Mouse (Mus musculus) activated CD4-positive, CD25-positive, alpha-beta regulatory T cell, adult 9 weeks (primary cell): Measurements from ENCODE around the gene Olfr23. TPM values are rescaled to one million over a fixed set of nuclear protein-coding genes. Genes with fewer than 3 reads are reported as not detected.

Experiments
- polyA plus RNA-seq: library from polyadenylated mRNA; unstranded; fragments of 100-300 nt; shearing (Covaris generic); gene quantifications from one replicate; pipeline ENCODE4 v1.2.1, GENCODE M21; 2017

Gene Olfr23
- not detected for polyA plus RNA-seq

DNA sequence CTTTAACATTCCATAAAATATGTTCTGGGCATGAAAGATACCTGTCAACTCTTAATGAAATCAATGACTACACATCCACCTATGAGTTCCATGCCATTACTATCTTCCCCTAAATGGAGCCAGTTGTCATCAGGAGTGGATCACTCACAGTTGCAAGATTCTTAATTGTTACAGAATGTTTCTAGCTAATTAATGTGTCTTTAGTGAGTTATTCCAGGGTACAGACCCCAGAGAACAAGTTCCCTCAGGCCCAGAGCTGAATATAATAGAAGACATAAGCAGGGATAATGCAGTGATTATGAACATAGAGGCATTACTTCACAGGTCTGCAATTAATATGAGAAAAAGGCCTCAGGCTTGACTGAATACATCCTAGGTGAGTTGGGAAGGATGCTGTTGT, at the start of gene Olfr23:
Gene Olfr23 (plus strand): TSS at position 301 of the 400 bp plus-strand sequence.

GRCm38 (mm10) chr11:73890671-73891070, 45.8 kb upstream of the Olfr23 start, which contains the start of gene Olfr394:
TSS of gene Olfr394 (minus strand) at chr11:73890771.

GRCm38 (mm10) chr11:73909199-73909598, 27.3 kb upstream of the Olfr23 start, which contains the start of gene Olfr395:
TSS of gene Olfr395 (minus strand) at chr11:73909299.

DNA sequence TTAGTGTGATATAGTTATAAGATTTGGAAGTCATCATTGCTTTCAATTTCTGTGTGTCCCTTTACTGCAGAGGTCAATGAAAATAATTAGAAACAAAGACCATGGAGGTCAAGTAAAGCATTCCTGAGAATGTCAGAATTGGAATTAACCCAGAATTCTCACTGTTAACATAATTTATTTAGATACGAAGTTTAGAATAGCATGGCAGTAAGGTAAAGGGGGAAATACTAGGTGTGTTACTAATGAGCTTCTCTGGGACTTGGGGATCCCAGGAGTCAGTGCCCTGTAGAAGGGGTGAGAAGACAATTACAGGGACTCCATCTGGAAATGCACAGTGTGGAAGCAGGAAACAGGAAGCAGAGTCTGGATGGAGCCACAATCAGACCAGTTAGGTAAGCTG, 24.0 kb downstream of the Olfr23 start, which contains the start of gene Olfr397:
Gene Olfr397 (plus strand): TSS at position 301 of the 400 bp plus-strand sequence.

GRCm38 (mm10) chr11:73990307-73990706, 53.8 kb downstream of the Olfr23 start, which contains the start of gene Olfr398:
TSS of gene Olfr398 (minus strand) at chr11:73990407.

Other genes with a start within 250 kb of the Olfr23 start
- not detected for gene Zfp735, start 247.9 kb upstream of the Olfr23 start, polyA plus RNA-seq
- not detected for gene Olfr389, start 156.0 kb upstream of the Olfr23 start, polyA plus RNA-seq
- gene Olfr390, start 153.7 kb upstream of the Olfr23 start, polyA plus RNA-seq, result not detected
- gene Olfr391-ps, start 133.6 kb upstream of the Olfr23 start, polyA plus RNA-seq, result not detected
- not detected for gene Olfr392, start 119.6 kb upstream of the Olfr23 start, polyA plus RNA-seq
- not detected for gene Olfr393, start 85.2 kb upstream of the Olfr23 start, polyA plus RNA-seq
- not detected for gene Olfr394, start 45.9 kb upstream of the Olfr23 start, polyA plus RNA-seq
- gene Olfr395, start 27.4 kb upstream of the Olfr23 start, polyA plus RNA-seq, result not detected
- gene Olfr397, start 24.1 kb downstream of the Olfr23 start, polyA plus RNA-seq, result not detected
- not detected for gene Olfr398, start 53.7 kb downstream of the Olfr23 start, polyA plus RNA-seq
- gene Olfr139, start 119.9 kb downstream of the Olfr23 start, polyA plus RNA-seq, result not detected
- not detected for gene Olfr399, start 119.9 kb downstream of the Olfr23 start, polyA plus RNA-seq
- gene Zfp616, start 133.3 kb downstream of the Olfr23 start, polyA plus RNA-seq, result not detected
- not detected for gene Olfr401, start 177.0 kb downstream of the Olfr23 start, polyA plus RNA-seq
- not detected for gene Olfr402, start 216.9 kb downstream of the Olfr23 start, polyA plus RNA-seq
- not detected for gene Olfr403, start 249.6 kb downstream of the Olfr23 start, polyA plus RNA-seq